Mouse (Mus musculus) forebrain, embryonic 15.5 days (tissue): Measurements from ENCODE around the gene Polr3c. TPM values are rescaled to one million over a fixed set of nuclear protein-coding genes. Genes with fewer than 3 reads are reported as not detected.
"Not testable (repeated sequence)": the region's sequence is repeated elsewhere in the genome, so short reads cannot be mapped to it uniquely, and the experiment has no call there.

ENCODE experiments used
- ATAC-seq: fragments of 200-750 bp; cut with Nextera tagmentation; replicated peaks from 2 replicates; pipeline ENCODE4 v1.8.0; 2017; ENCODE audit warnings: mild to moderate bottlenecking, moderate TSS enrichment, moderate library complexity
- H3K27ac ChIP-seq: fragments of 300-500 bp; sonication (generic); replicated peaks from 2 replicates; pipeline ENCODE4 v1.5.1; 2015; ENCODE audit warnings: mild to moderate bottlenecking, inconsistent platforms
- H3K27me3 ChIP-seq: fragments of 300-500 bp; sonication (generic); 2 replicates; pipeline ENCODE4 v1.6.1; 2015; ENCODE audit warnings: inconsistent platforms
- H3K36me3 ChIP-seq: fragments of 300-500 bp; sonication (generic); 2 replicates; pipeline ENCODE4 v1.6.1; 2015; ENCODE audit warnings: mild to moderate bottlenecking, inconsistent platforms
- H3K4me1 ChIP-seq: fragments of 300-500 bp; sonication (generic); 2 replicates; pipeline ENCODE4 v1.6.1; 2015; ENCODE audit warnings: inconsistent platforms
- H3K4me2 ChIP-seq: fragments of 300-500 bp; sonication (generic); replicated peaks from 2 replicates; pipeline ENCODE4 v1.6.1; 2015; ENCODE audit warnings: mild to moderate bottlenecking, inconsistent platforms
- H3K4me3 ChIP-seq: fragments of 300-500 bp; sonication (generic); 2 replicates; pipeline ENCODE4 v1.5.1; 2015; ENCODE audit warnings: mild to moderate bottlenecking, inconsistent platforms
- H3K9ac ChIP-seq: fragments of 300-500 bp; sonication (generic); replicated peaks from 2 replicates; pipeline ENCODE4 v1.6.1; 2015; ENCODE audit warnings: mild to moderate bottlenecking, inconsistent platforms
- H3K9me3 ChIP-seq: fragments of 300-500 bp; sonication (generic); 2 replicates; pipeline ENCODE4 v1.6.1; 2016; ENCODE audit warnings: inconsistent platforms
- WGBS: fragments of 180-500 bp; shearing (Covaris S2); methylation state at CpG from one replicate; pipeline ENCODE4 v1.1.7; 2015; ENCODE audit warnings: mixed read lengths; 5-methylcytosine and 5-hydroxymethylcytosine counted together
- polyA plus RNA-seq: library from polyadenylated mRNA; unstranded; fragments of >200 nt; fragmentation: Nextera tagmentation; extraction: Ambion mirVana; gene quantifications from 2 replicates; pipeline ENCODE4 v1.2.1, GENCODE M21; 2015

Polr3c gene
- polyA plus RNA-seq, 1 experiment from 2014 or later = 33.5 TPM

- H3K4me2 ChIP-seq = peak within 1 kb of the TSS; percentile 63
- no peak within 1 kb of the TSS for H3K27ac ChIP-seq
- peak within 1 kb of the TSS; percentile 46 for H3K4me3 ChIP-seq
- H3K27me3 ChIP-seq = no peaks in the 10 kb centered on the region; the same call in 1 of the 2 replicates
- no peaks in the 10 kb centered on the region for H3K36me3 ChIP-seq
- H3K4me1 ChIP-seq = peaks cover 5% of the 10 kb centered on the region; the same call in 1 of the 2 replicates
- H3K9ac ChIP-seq = peak within 1 kb of the TSS; percentile 45
- no peaks in the 10 kb centered on the region for H3K9me3 ChIP-seq
- ATAC-seq = peak; percentile 95
- 5% methylated on average over 35 of the region's 35 CpGs for WGBS
Observed at GRCm38 (mm10) chr3:96669727-96670468, 57.5 kb downstream of the Polr3c start, which contains the start of gene Ankrd35. Gene Ankrd35 (plus strand): TSS chr3:96670131.

GRCm38 (mm10) chr3:96668424-96669067 lies 58.9 kb downstream of the Polr3c start:
- H3K4me3 ChIP-seq = no peak overlapping the region
- H3K9me3 ChIP-seq = no peaks in the 10 kb centered on the region
- no peak overlapping the region for H3K9ac ChIP-seq
- no peak overlapping the region for H3K4me2 ChIP-seq
- H3K27ac ChIP-seq = no peak overlapping the region
- WGBS = 90% methylated on average over 5 of the region's 5 CpGs
- peaks cover 11% of the 10 kb centered on the region; the same call in 1 of the 2 replicates for H3K4me1 ChIP-seq
- H3K27me3 ChIP-seq = no peaks in the 10 kb centered on the region; the same call in 1 of the 2 replicates
- H3K36me3 ChIP-seq = no peaks in the 10 kb centered on the region
- no peak for ATAC-seq

- no peaks in the 10 kb centered on the region for H3K36me3 ChIP-seq
- no peak overlapping the region for H3K9ac ChIP-seq
- no peaks in the 10 kb centered on the region; the same call in 1 of the 2 replicates for H3K27me3 ChIP-seq
- 35% methylated on average over 1 of the region's 1 CpGs for WGBS
- H3K4me3 ChIP-seq = no peak overlapping the region
- ATAC-seq = no peak
- no peak overlapping the region for H3K27ac ChIP-seq
- no peaks in the 10 kb centered on the region for H3K9me3 ChIP-seq
- H3K4me1 ChIP-seq = peaks cover 15% of the 10 kb centered on the region
- H3K4me2 ChIP-seq = no peak overlapping the region
Observed at GRCm38 (mm10) chr3:96667316-96667715, 60.1 kb downstream of the Polr3c start.

GRCm38 (mm10) chr3:96666916-96667315 lies 60.5 kb downstream of the Polr3c start:
- no peak overlapping the region for H3K4me2 ChIP-seq
- H3K36me3 ChIP-seq = no peaks in the 10 kb centered on the region
- H3K4me1 ChIP-seq = peaks cover 15% of the 10 kb centered on the region
- no peak overlapping the region for H3K4me3 ChIP-seq
- WGBS = 91% methylated on average over 5 of the region's 5 CpGs
- no peaks in the 10 kb centered on the region for H3K9me3 ChIP-seq
- no peak overlapping the region for H3K27ac ChIP-seq
- no peak overlapping the region for H3K9ac ChIP-seq
- no peak for ATAC-seq
- no peaks in the 10 kb centered on the region; the same call in 1 of the 2 replicates for H3K27me3 ChIP-seq

GRCm38 (mm10) chr3:96665732-96666363 lies 61.6 kb downstream of the Polr3c start:
- H3K36me3 ChIP-seq, H3K9ac ChIP-seq, ATAC-seq, H3K4me2 ChIP-seq, H3K27ac ChIP-seq, H3K27me3 ChIP-seq, H3K4me3 ChIP-seq, H3K9me3 ChIP-seq: not testable (repeated sequence)
- H3K4me1 ChIP-seq = peaks cover 15% of the 10 kb centered on the region
- WGBS = 90% methylated on average over 7 of the region's 7 CpGs

GRCm38 (mm10) chr3:96663432-96664239 lies 63.8 kb downstream of the Polr3c start:
- no peaks in the 10 kb centered on the region for H3K27me3 ChIP-seq
- WGBS = 6% methylated on average over 15 of the region's 18 CpGs
- H3K4me3 ChIP-seq = peak overlapping the region; percentile 40
- peaks cover 10% of the 10 kb centered on the region for H3K4me1 ChIP-seq
- ATAC-seq = peak; percentile 84
- no peaks in the 10 kb centered on the region for H3K9me3 ChIP-seq
- peak overlapping the region; percentile 64 for H3K4me2 ChIP-seq
- H3K9ac ChIP-seq = peak overlapping the region; percentile 52
- peak overlapping the region; percentile 74 for H3K27ac ChIP-seq
- no peaks in the 10 kb centered on the region for H3K36me3 ChIP-seq

- Histone ChIP-seq H3K27ac (peak overlapping the region; percentile 74; the same call in 1 of the 2 replicates), H3K36me3 (no peaks in the 10 kb centered on the region), H3K4me2 (peak overlapping the region; percentile 64), H3K4me3 (peak overlapping the region; percentile 40), H3K9me3 (no peaks in the 10 kb centered on the region), H3K4me1 (peaks cover 10% of the 10 kb centered on the region), H3K27me3 (no peaks in the 10 kb centered on the region), H3K9ac (peak overlapping the region; percentile 52; the same call in 1 of the 2 replicates)
- 37% methylated on average over 8 of the region's 8 CpGs for WGBS
- ATAC-seq = peak; percentile 38; the same call in 1 of the 2 replicates
Observed at GRCm38 (mm10) chr3:96662731-96663316, 64.6 kb downstream of the Polr3c start.

Other genes starting within 250 kb of the Polr3c start
- 0.43 and 0.82 TPM in 2 replicates for gene Hfe2, start 202.5 kb downstream of the Polr3c start, polyA plus RNA-seq
- gene Txnip, start 169.7 kb downstream of the Polr3c start, polyA plus RNA-seq = 68.4 and 69.3 TPM in 2 replicates
- 0.92 and 2.0 TPM in 2 replicates for gene Gm16253, start 150.6 kb downstream of the Polr3c start, polyA plus RNA-seq
- gene Polr3gl, start 133.4 kb downstream of the Polr3c start, polyA plus RNA-seq = 42.4 and 45.3 TPM in 2 replicates
- gene Ankrd34a, start 131.0 kb downstream of the Polr3c start, polyA plus RNA-seq = 12.5 and 13.4 TPM in 2 replicates
- gene Lix1l, start 126.5 kb downstream of the Polr3c start, polyA plus RNA-seq = 5.0 and 6.4 TPM in 2 replicates
- 132 and 144 TPM in 2 replicates for gene Rbm8a, start 97.7 kb downstream of the Polr3c start, polyA plus RNA-seq
- gene Pex11b, start 92.3 kb downstream of the Polr3c start, polyA plus RNA-seq = 57.3 and 58.6 TPM in 2 replicates
- 0.08 TPM in 1 of 2 replicates, not detected in the other for gene Gm42957, start 92.2 kb downstream of the Polr3c start, polyA plus RNA-seq
- gene Itga10, start 82.0 kb downstream of the Polr3c start, polyA plus RNA-seq = 0.55 and 0.65 TPM in 2 replicates
- 1.5 and 1.9 TPM in 2 replicates for gene Ankrd35, start 57.5 kb downstream of the Polr3c start, polyA plus RNA-seq
- 27.4 and 28.9 TPM in 2 replicates for gene Pias3, start 31.2 kb downstream of the Polr3c start, polyA plus RNA-seq
- gene Nudt17, start 19.1 kb downstream of the Polr3c start, polyA plus RNA-seq = 6.8 and 6.9 TPM in 2 replicates
- 59.3 and 66.6 TPM in 2 replicates for gene Rnf115, start within 50 bp of the Polr3c start, polyA plus RNA-seq
- 0.11 and 0.15 TPM in 2 replicates for gene Pdzk1, start 101.7 kb upstream of the Polr3c start, polyA plus RNA-seq
- gene Cd160, start 101.7 kb upstream of the Polr3c start, polyA plus RNA-seq = 0.11 and 0.19 TPM in 2 replicates
- gene Gja5, start 177.1 kb upstream of the Polr3c start, polyA plus RNA-seq = 2.4 and 3.2 TPM in 2 replicates
- 36.3 and 37.7 TPM in 2 replicates for gene Gpr89, start 177.7 kb upstream of the Polr3c start, polyA plus RNA-seq
- 0.03 TPM in 2 replicates for gene Gja8, start 198.4 kb upstream of the Polr3c start, polyA plus RNA-seq